Mouse (Mus musculus) small intestine, adult 10 weeks (tissue): ENCODE data around the gene 6030458C11Rik. TPM values are rescaled to one million over a fixed set of nuclear protein-coding genes. Genes with fewer than 3 reads are reported as not detected.

Experiments used
- polyA plus RNA-seq: library from polyadenylated mRNA; stranded (reverse); fragments of 350-450 nt; fragmentation: Illumina TruSeq; extraction: RNeasy Lipid Tissue Mini Kit (QIAGEN cat#74804); gene quantifications from one replicate; pipeline ENCODE4 v1.2.3, GENCODE M21; 2014; ENCODE audit warnings: low replicate concordance

The 6030458C11Rik gene
- 20.0 TPM for polyA plus RNA-seq

DNA sequence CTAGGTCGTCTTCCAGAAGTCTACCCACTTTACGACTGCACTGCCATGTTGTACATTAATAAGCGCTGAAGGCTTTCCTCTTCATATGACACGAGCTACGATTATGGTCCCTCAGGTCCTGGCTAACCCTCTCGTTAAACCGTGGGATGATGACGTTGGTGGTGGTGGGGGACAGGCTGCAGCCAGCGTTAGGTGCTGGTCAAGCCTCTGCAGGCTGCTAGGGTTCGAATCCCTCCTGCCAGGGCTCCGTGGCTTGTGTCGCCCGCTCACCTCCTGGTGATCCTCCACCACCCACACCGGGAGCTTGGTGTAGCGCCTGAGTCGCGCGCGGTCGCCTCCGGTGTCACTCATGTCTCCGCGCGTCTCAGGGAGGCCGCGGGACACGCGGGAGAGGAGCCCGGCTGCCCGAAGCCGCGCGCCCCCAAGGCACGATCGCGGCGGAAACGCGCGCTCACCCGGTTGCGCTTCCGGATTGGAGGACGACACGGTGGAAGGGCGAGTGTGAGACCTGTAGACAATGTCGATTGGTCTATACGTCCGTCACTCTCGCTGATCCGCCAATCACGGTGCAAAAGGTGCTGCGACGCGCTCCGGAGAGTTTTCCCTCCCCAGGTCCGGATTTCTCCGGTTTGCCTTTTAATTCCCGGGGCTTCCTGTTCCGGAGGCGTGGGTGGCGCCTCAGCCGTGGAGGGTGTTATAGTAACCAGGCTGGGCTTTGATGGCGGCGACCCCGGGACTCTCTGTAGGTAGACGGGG, at the start of gene 6030458C11Rik, which contains the start of gene Drosha:
TSS of gene 6030458C11Rik (minus strand) at position 453 of the 756 bp plus-strand sequence.
TSS of gene Drosha (plus strand) at position 619 of the 756 bp plus-strand sequence.

Other genes starting within 250 kb of the 6030458C11Rik start
- gene Pdzd2, start 84.7 kb downstream of the 6030458C11Rik start, polyA plus RNA-seq = 5.6 TPM
- gene Drosha, start 166 bp upstream of the 6030458C11Rik start, polyA plus RNA-seq = 9.2 TPM